ENCODE assay signal across 15 mouse cellular contexts in genomic region chr3:84449015-84449414, GRCm38 (mm10).
"Had no signal": no experiment of that assay in that cellular context is flagged by ENCODE, and none has a peak within 500 bp of the region (broad histone marks: within the 10 kb centered on the region; RNA-seq: fewer than 3 reads in every experiment).

No protein-coding gene starts in this region.

- H3K9me3 ChIP-seq: neural tube, embryonic 15.5 days; stomach, embryonic 15.5 days had no signal

- H3K27me3 ChIP-seq: neural tube, embryonic 15.5 days; stomach, embryonic 15.5 days had no signal

- H3K27ac ChIP-seq: neural tube, embryonic 15.5 days; stomach, embryonic 15.5 days; stomach, postnatal 0 days had no signal

- H3K4me2 ChIP-seq: neural tube, embryonic 15.5 days; stomach, embryonic 15.5 days had no signal

- H3K4me3 ChIP-seq: neural tube, embryonic 15.5 days; stomach, embryonic 15.5 days had no signal

- DNase-seq: retina, postnatal 1 day; right cerebral cortex, adult 18-20 months; right cerebral cortex, postnatal 14 days; right cerebral cortex, postnatal 25 days; right cerebral cortex, postnatal 4 days; spleen, adult 18-20 months; thymus, adult 18-20 months; thymus, adult 2 months; thymus, postnatal 14 days; thymus, postnatal 25 days; thymus, postnatal 36 days; thymus, postnatal 4 days had no signal

- H3K4me1 ChIP-seq: stomach, embryonic 15.5 days had no signal

- H3K9ac ChIP-seq: neural tube, embryonic 15.5 days; stomach, embryonic 15.5 days had no signal
